Mouse (Mus musculus): ENCODE data around the gene Cd164l2. TPM values are rescaled to one million over a fixed set of nuclear protein-coding genes. Genes with fewer than 3 reads are reported as not detected.

Cd164l2 gene
- polyA plus RNA-seq, 1 experiment from 2014 or later: 0.93 TPM

DNA sequence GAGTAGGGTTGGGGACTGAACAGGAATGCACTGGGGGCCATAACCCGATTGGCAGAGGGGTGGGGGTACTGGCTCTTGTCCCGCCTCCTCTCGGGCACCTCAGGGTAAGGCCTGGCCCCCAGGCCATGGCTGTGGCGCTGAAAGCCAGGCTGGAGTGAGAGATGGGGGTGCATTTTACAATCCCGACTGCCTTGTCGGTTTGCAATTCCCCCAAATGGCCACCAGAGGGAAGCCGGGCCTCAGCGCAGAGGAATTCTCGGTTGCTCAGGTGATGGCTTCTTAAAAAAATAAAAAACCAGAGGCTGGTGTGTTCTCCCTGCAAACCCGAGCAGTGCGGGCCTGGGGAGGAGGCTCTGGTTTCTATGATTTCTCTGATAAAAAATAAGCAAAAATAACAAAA, 2.6 kb upstream of the Cd164l2 start:
- Histone ChIP-seq H3K27me3 (ENCODE audit: control insufficient read depth, insufficient read depth, low read length) (peaks cover 28% of the 10 kb centered on the region), H3K9ac (ENCODE audit: low read depth, low read length) (no peak overlapping the region), H3K36me3 (ENCODE audit: control insufficient read depth, insufficient read depth, low read length) (no peaks in the 10 kb centered on the region), H3K4me3 (ENCODE audit: low read depth, low read length) (no peak overlapping the region), H3K4me1 (replicated peaks; ENCODE audit: control insufficient read depth, insufficient read depth, low read length) (peaks cover 7% of the 10 kb centered on the region; the same call in 1 of the 2 replicates), H3K4me2 (replicated peaks; ENCODE audit: low read depth, low read length) (no peak overlapping the region; the same call in 1 of the 2 replicates), H3K9me3 (ENCODE audit: control insufficient read depth, low read length) (no peaks in the 10 kb centered on the region), H3K27ac (ENCODE audit: low read depth, low read length) (no peak overlapping the region)
- 6% methylated on average over 11 of the region's 11 CpGs for WGBS
- DNase-seq (ENCODE audit: low spot score) (peak; percentile 78), ATAC-seq (ENCODE audit: low FRiP score) (no peak)

GRCm38 (mm10) chr4:133210023-133210787, 1.7 kb upstream of the Cd164l2 start:
- Histone ChIP-seq H3K9me3 (ENCODE audit: control insufficient read depth, low read length) (no peaks in the 10 kb centered on the region), H3K4me2 (replicated peaks; ENCODE audit: low read depth, low read length) (no peak overlapping the region), H3K4me3 (ENCODE audit: low read depth, low read length) (no peak overlapping the region), H3K9ac (ENCODE audit: low read depth, low read length) (no peak overlapping the region), H3K27ac (ENCODE audit: low read depth, low read length) (no peak overlapping the region), H3K27me3 (ENCODE audit: control insufficient read depth, insufficient read depth, low read length) (peaks cover 29% of the 10 kb centered on the region), H3K36me3 (ENCODE audit: control insufficient read depth, insufficient read depth, low read length) (no peaks in the 10 kb centered on the region), H3K4me1 (replicated peaks; ENCODE audit: control insufficient read depth, insufficient read depth, low read length) (peaks cover 7% of the 10 kb centered on the region; the same call in 1 of the 2 replicates)
- DNase-seq (ENCODE audit: low spot score) (no peak), ATAC-seq (ENCODE audit: low FRiP score) (no peak)
- WGBS: 93% methylated on average over 24 of the region's 24 CpGs

GRCm38 (mm10) chr4:133210788-133211390, 1.0 kb upstream of the Cd164l2 start:
- peaks cover 29% of the 10 kb centered on the region for H3K27me3 ChIP-seq (ENCODE audit: control insufficient read depth, insufficient read depth, low read length)
- no peaks in the 10 kb centered on the region for H3K36me3 ChIP-seq (ENCODE audit: control insufficient read depth, insufficient read depth, low read length)
- no peak overlapping the region for H3K4me3 ChIP-seq (ENCODE audit: low read depth, low read length)

DNA sequence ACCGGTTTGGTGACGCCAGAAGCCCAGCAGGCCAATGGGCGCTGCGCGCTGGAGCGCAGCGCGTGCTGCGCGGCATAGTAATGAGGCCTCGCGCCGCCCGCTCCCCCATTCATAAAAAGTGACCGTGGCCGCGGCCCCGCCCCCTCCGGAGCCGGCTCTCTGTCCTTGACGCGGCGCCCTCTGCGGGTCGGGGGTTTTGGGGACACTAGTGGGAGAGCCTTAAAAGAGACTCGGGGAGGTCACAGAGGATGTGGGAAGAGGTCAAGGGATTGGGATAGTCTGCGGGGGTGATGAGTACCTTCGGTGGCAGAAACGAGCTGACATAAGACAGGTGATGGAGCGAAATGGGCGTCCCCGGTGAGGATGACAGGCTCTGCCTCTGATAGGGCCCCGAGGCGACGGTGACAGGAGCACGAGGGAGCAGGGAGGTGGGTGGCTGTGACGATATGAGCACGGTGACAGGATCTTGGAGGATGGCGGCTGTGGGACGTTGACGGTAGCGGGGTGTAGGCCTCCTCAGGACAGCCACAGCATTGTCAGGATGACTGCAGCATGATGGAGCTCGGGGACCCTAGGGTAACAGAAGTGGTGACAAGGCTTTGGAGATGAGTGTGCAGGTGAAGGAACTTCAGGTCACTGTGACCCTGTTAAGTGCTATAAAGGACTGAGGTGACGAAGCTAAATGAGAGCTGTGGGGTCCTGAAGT, 784 bp downstream of the Cd164l2 start:
- peaks cover 7% of the 10 kb centered on the region; the same call in 1 of the 2 replicates for H3K4me1 ChIP-seq (replicated peaks; ENCODE audit: control insufficient read depth, insufficient read depth, low read length)
- H3K4me2 ChIP-seq (replicated peaks; ENCODE audit: low read depth, low read length): peak overlapping the region; percentile 97
- peak overlapping the region; percentile 61 for H3K4me3 ChIP-seq (ENCODE audit: low read depth, low read length)
- DNase-seq (ENCODE audit: low spot score) (peak; percentile 86), ATAC-seq (ENCODE audit: low FRiP score) (peak; percentile 92)
- no peak overlapping the region for H3K9ac ChIP-seq (ENCODE audit: low read depth, low read length)
- H3K9me3 ChIP-seq (ENCODE audit: control insufficient read depth, low read length): no peaks in the 10 kb centered on the region
- 3% methylated on average over 40 of the region's 44 CpGs for WGBS
- no peaks in the 10 kb centered on the region for H3K36me3 ChIP-seq (ENCODE audit: control insufficient read depth, insufficient read depth, low read length)
- H3K27ac ChIP-seq (ENCODE audit: low read depth, low read length): no peak overlapping the region
- H3K27me3 ChIP-seq (ENCODE audit: control insufficient read depth, insufficient read depth, low read length): peaks cover 29% of the 10 kb centered on the region

More at GRCm38 (mm10) chr4:133210788-133211390, 1.0 kb upstream of the Cd164l2 start:
- Histone ChIP-seq H3K9me3 (ENCODE audit: control insufficient read depth, low read length) (no peaks in the 10 kb centered on the region), H3K4me2 (replicated peaks; ENCODE audit: low read depth, low read length) (no peak overlapping the region), H3K27ac (ENCODE audit: low read depth, low read length) (no peak overlapping the region), H3K4me1 (replicated peaks; ENCODE audit: control insufficient read depth, insufficient read depth, low read length) (peaks cover 7% of the 10 kb centered on the region; the same call in 1 of the 2 replicates), H3K9ac (ENCODE audit: low read depth, low read length) (no peak overlapping the region)
- ATAC-seq (ENCODE audit: low FRiP score) (no peak), DNase-seq (ENCODE audit: low spot score) (no peak)
- 89% methylated on average over 19 of the region's 19 CpGs for WGBS

DNA sequence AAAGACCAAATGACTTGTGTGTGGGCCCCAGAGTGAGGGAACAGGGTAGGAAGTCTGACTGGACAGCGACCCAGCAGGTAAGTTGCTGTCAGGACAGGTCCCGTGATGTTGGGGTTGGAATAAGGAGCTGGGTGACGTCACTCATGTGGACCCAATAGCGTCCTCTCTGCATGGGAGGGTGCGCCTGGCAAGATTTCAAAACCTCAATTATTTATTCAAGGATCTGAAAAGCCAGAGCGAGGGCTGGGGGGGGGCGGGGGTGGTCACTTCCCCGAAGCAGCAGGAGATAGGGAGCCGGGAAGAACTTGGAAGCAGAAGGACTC, 1.3 kb downstream of the Cd164l2 start:
- Histone ChIP-seq H3K27me3 (ENCODE audit: control insufficient read depth, insufficient read depth, low read length) (peaks cover 29% of the 10 kb centered on the region), H3K4me3 (ENCODE audit: low read depth, low read length) (peak overlapping the region; percentile 4; the same call in 1 of the 2 replicates), H3K27ac (ENCODE audit: low read depth, low read length) (no peak overlapping the region), H3K9me3 (ENCODE audit: control insufficient read depth, low read length) (no peaks in the 10 kb centered on the region), H3K4me1 (replicated peaks; ENCODE audit: control insufficient read depth, insufficient read depth, low read length) (peaks cover 7% of the 10 kb centered on the region; the same call in 1 of the 2 replicates), H3K9ac (ENCODE audit: low read depth, low read length) (no peak overlapping the region), H3K36me3 (ENCODE audit: control insufficient read depth, insufficient read depth, low read length) (no peaks in the 10 kb centered on the region), H3K4me2 (replicated peaks; ENCODE audit: low read depth, low read length) (peak overlapping the region; percentile 29)
- ATAC-seq (ENCODE audit: low FRiP score) (no peak), DNase-seq (ENCODE audit: low spot score) (no peak)
- 0% methylated on average over 9 of the region's 9 CpGs for WGBS

GRCm38 (mm10) chr4:133213661-133214060, 1.7 kb downstream of the Cd164l2 start:
- peaks cover 29% of the 10 kb centered on the region for H3K27me3 ChIP-seq (ENCODE audit: control insufficient read depth, insufficient read depth, low read length)
- H3K4me3 ChIP-seq (ENCODE audit: low read depth, low read length): peak overlapping the region; percentile 4; the same call in 1 of the 2 replicates
- peak overlapping the region; percentile 29; the same call in 1 of the 2 replicates for H3K4me2 ChIP-seq (replicated peaks; ENCODE audit: low read depth, low read length)

GRCm38 (mm10) chr4:133217641-133218040, 5.7 kb downstream of the Cd164l2 start:
- Histone ChIP-seq H3K9me3 (ENCODE audit: control insufficient read depth, low read length) (no peaks in the 10 kb centered on the region), H3K36me3 (ENCODE audit: control insufficient read depth, insufficient read depth, low read length) (no peaks in the 10 kb centered on the region), H3K27ac (ENCODE audit: low read depth, low read length) (no peak overlapping the region), H3K27me3 (ENCODE audit: control insufficient read depth, insufficient read depth, low read length) (peaks cover 30% of the 10 kb centered on the region), H3K9ac (ENCODE audit: low read depth, low read length) (no peak overlapping the region), H3K4me2 (replicated peaks; ENCODE audit: low read depth, low read length) (no peak overlapping the region), H3K4me3 (ENCODE audit: low read depth, low read length) (no peak overlapping the region), H3K4me1 (replicated peaks; ENCODE audit: control insufficient read depth, insufficient read depth, low read length) (peaks cover 6% of the 10 kb centered on the region; the same call in 1 of the 2 replicates)
- DNase-seq (ENCODE audit: low spot score) (peak; percentile 82), ATAC-seq (ENCODE audit: low FRiP score) (no peak)
- under 1% methylated on average over 5 of the region's 5 CpGs for WGBS

More at GRCm38 (mm10) chr4:133213661-133214060, 1.7 kb downstream of the Cd164l2 start:
- peaks cover 7% of the 10 kb centered on the region; the same call in 1 of the 2 replicates for H3K4me1 ChIP-seq (replicated peaks; ENCODE audit: control insufficient read depth, insufficient read depth, low read length)
- DNase-seq (ENCODE audit: low spot score) (no peak), ATAC-seq (ENCODE audit: low FRiP score) (no peak)
- no peak overlapping the region for H3K9ac ChIP-seq (ENCODE audit: low read depth, low read length)
- H3K36me3 ChIP-seq (ENCODE audit: control insufficient read depth, insufficient read depth, low read length): no peaks in the 10 kb centered on the region
- H3K9me3 ChIP-seq (ENCODE audit: control insufficient read depth, low read length): no peaks in the 10 kb centered on the region
- 10% methylated on average over 10 of the region's 10 CpGs for WGBS
- no peak overlapping the region for H3K27ac ChIP-seq (ENCODE audit: low read depth, low read length)

- H3K36me3 ChIP-seq (ENCODE audit: control insufficient read depth, insufficient read depth, low read length): no peaks in the 10 kb centered on the region
- H3K4me3 ChIP-seq (ENCODE audit: low read depth, low read length): no peak overlapping the region
- H3K4me1 ChIP-seq (replicated peaks; ENCODE audit: control insufficient read depth, insufficient read depth, low read length): 0 out of 2 replicates have a peak, but pooled peaks cover 2% of the 10 kb centered on the region
- ATAC-seq (ENCODE audit: low FRiP score): no peak
- H3K4me2 ChIP-seq (replicated peaks; ENCODE audit: low read depth, low read length): no peak overlapping the region
- H3K27ac ChIP-seq (ENCODE audit: low read depth, low read length): no peak overlapping the region
- no peak for DNase-seq (ENCODE audit: low spot score)
- peaks cover 21% of the 10 kb centered on the region for H3K27me3 ChIP-seq (ENCODE audit: control insufficient read depth, insufficient read depth, low read length)
- 94% methylated on average over 3 of the region's 3 CpGs for WGBS
- H3K9ac ChIP-seq (ENCODE audit: low read depth, low read length): no peak overlapping the region
- H3K9me3 ChIP-seq (ENCODE audit: control insufficient read depth, low read length): no peaks in the 10 kb centered on the region
Observed at GRCm38 (mm10) chr4:133218745-133219144, 6.8 kb downstream of the Cd164l2 start.
